Mouse (Mus musculus) large intestine, adult 2 months (tissue): ENCODE results near the gene Anp32a. TPM values are rescaled to one million over a fixed set of nuclear protein-coding genes. Genes with fewer than 3 reads are reported as not detected.

Source experiments
- polyA plus RNA-seq: library from polyadenylated mRNA; depleted of rRNA; stranded (reverse); fragments of >200 nt; gene quantifications from 2 replicates; pipeline ENCODE4 v1.2.3, GENCODE M21; 2012; rRNA removed

Anp32a gene
- polyA plus RNA-seq, 1 experiment: 13.2 TPM

Other genes with a start within 250 kb of the Anp32a start
- gene Glce, start 218.6 kb upstream of the Anp32a start, polyA plus RNA-seq: 4.7 and 6.0 TPM in 2 replicates
- not detected in 2 replicates for gene Spesp1, start 59.1 kb upstream of the Anp32a start, polyA plus RNA-seq
- 2.5 and 3.1 TPM in 2 replicates for gene Coro2b, start 195.8 kb downstream of the Anp32a start, polyA plus RNA-seq